Mouse (Mus musculus): ENCODE data around the gene Gm21905.

DNA sequence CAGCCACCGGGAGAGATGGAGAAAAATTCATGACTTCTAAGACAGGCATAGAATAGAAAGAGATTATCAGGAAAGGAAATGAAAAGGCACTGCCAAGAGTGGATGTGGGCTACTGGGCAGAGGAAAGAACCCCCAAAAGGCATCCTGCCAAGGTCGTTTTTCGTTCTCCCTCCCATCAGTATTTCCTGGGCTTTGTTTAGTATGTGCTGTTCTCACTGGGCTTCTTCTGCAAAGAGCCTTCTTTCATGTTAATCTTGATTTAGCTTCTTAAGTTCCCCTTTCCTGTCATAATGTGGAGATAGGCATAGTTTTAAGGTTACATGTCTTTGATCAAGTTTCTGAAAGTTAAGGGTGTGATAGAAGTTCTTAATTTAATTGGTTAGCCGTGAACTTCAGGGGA is 15.6 kb downstream of the Gm21905 start:
- no peak for TF ChIP-seq CTCF (IDR thresholded peaks at IDR 0.05; ENCODE audit: low read depth, low read length)
- no peak for TF ChIP-seq POLR2A (IDR thresholded peaks at IDR 0.05; ENCODE audit: insufficient read depth, low read length)

Data from ES-Bruce4 (cell line).